Mouse (Mus musculus): Measurements from ENCODE around the gene Gm20388.

DNA sequence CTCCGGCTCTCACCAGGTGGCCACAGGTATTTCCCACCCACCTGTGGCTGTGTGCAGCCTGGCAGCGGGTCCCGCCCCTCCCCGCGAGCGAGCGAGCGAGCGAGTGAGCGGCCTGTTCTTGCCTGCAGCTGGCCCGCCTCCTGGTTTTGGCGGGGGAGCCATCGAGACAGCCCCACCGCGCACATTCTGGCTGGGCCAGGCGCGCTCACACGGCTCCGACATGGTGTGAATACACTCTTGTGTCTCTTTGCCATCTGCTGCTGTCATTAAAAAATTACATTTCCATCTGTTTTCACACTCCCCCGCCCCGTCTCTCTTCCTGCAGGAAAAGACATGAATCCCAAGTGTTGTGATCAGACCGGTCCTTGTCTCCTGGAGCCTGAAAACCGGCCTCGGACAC is 687.9 kb downstream of the Gm20388 start:
- TF ChIP-seq POLR2A (IDR thresholded peaks at IDR 0.05; ENCODE audit: low read depth, low read length) (no peak), CTCF (conservative IDR thresholded peaks at IDR 0.05; ENCODE audit: insufficient read depth, insufficient read length, low read depth, low read length) (no peak)

Measured in kidney, adult 2 months (tissue).